Mouse (Mus musculus) embryonic fibroblast, embryonic 13.5 days (primary cell): ENCODE measurements around the gene Ankib1. TPM values are rescaled to one million over a fixed set of nuclear protein-coding genes. Genes with fewer than 3 reads are reported as not detected.

Experiments
- H3K27ac ChIP-seq: 2 replicates; pipeline ENCODE4 v1.5.1; 2012; ENCODE audit warnings: low read length, control low read depth, inconsistent platforms; ENCODE audit not compliant: insufficient read depth
- H3K4me1 ChIP-seq: 2 replicates; pipeline ENCODE4 v1.6.1; 2011; ENCODE audit warnings: low read length; ENCODE audit not compliant: control insufficient read depth, insufficient read depth
- H3K4me3 ChIP-seq: 2 replicates; pipeline ENCODE4 v1.5.1; 2011; ENCODE audit warnings: mild to moderate bottlenecking, control low read depth, low read length; ENCODE audit not compliant: insufficient read depth
- CTCF ChIP-seq: IDR thresholded peaks from 2 replicates; pipeline ENCODE4 v1.5.1; 2011; ENCODE audit warnings: mild to moderate bottlenecking, control low read depth, low read length, moderate library complexity, borderline replicate concordance; ENCODE audit not compliant: insufficient read depth
- POLR2A ChIP-seq: IDR thresholded peaks from 2 replicates; pipeline ENCODE4 v1.6.1; 2011; ENCODE audit warnings: low read depth, mild to moderate bottlenecking, control low read depth, low read length, moderate library complexity
- polyA plus RNA-seq: library from polyadenylated mRNA; stranded (reverse); fragments of >200 nt; gene quantifications from 2 replicates; pipeline ENCODE4 v1.2.4, GENCODE M21; 2011; ENCODE audit warnings: low read depth; ENCODE audit not compliant: missing spikeins, insufficient read length

Gene Ankib1
- polyA plus RNA-seq, 1 experiment = 52.0 TPM

GRCm38 (mm10) chr5:3725491-3725890, 77.2 kb downstream of the Ankib1 start:
- Histone ChIP-seq H3K4me3 (no peak overlapping the region), H3K4me1 (no peaks in the 10 kb centered on the region), H3K27ac (no peak overlapping the region)
- TF ChIP-seq CTCF = no peak
- TF ChIP-seq POLR2A = no peak

GRCm38 (mm10) chr5:3723415-3723814, 79.3 kb downstream of the Ankib1 start:
- no peaks in the 10 kb centered on the region for H3K4me1 ChIP-seq
- no peak overlapping the region for H3K4me3 ChIP-seq
- TF ChIP-seq POLR2A (no peak), CTCF (no peak)
- H3K27ac ChIP-seq = no peak overlapping the region

GRCm38 (mm10) chr5:3722873-3723272, 79.9 kb downstream of the Ankib1 start:
- TF ChIP-seq POLR2A (no peak), CTCF (no peak)
- Histone ChIP-seq H3K4me1 (no peaks in the 10 kb centered on the region), H3K4me3 (no peak overlapping the region), H3K27ac (no peak overlapping the region)

GRCm38 (mm10) chr5:3719371-3719770, 83.4 kb downstream of the Ankib1 start:
- no peak for TF ChIP-seq POLR2A
- no peak for TF ChIP-seq CTCF
- no peak overlapping the region for H3K4me3 ChIP-seq
- H3K27ac ChIP-seq = no peak overlapping the region
- H3K4me1 ChIP-seq = no peaks in the 10 kb centered on the region

GRCm38 (mm10) chr5:3715800-3716199, 86.9 kb downstream of the Ankib1 start:
- no peak for TF ChIP-seq POLR2A
- no peak for TF ChIP-seq CTCF
- Histone ChIP-seq H3K4me1 (no peaks in the 10 kb centered on the region), H3K4me3 (no peak overlapping the region), H3K27ac (no peak overlapping the region)

GRCm38 (mm10) chr5:3702180-3702579, 100.5 kb downstream of the Ankib1 start:
- H3K27ac ChIP-seq = no peak overlapping the region

GRCm38 (mm10) chr5:3700025-3700424, 102.7 kb downstream of the Ankib1 start:
- Histone ChIP-seq H3K27ac (no peak overlapping the region), H3K4me1 (no peaks in the 10 kb centered on the region), H3K4me3 (no peak overlapping the region)
- no peak for TF ChIP-seq POLR2A
- TF ChIP-seq CTCF = no peak

More at GRCm38 (mm10) chr5:3702180-3702579, 100.5 kb downstream of the Ankib1 start:
- no peak for TF ChIP-seq POLR2A
- TF ChIP-seq CTCF = no peak
- H3K4me1 ChIP-seq = no peaks in the 10 kb centered on the region
- H3K4me3 ChIP-seq = no peak overlapping the region

- Histone ChIP-seq H3K4me3 (no peak overlapping the region), H3K4me1 (no peaks in the 10 kb centered on the region), H3K27ac (no peak overlapping the region)
- TF ChIP-seq CTCF (no peak), POLR2A (no peak)
These were observed 106.7 kb downstream of the Ankib1 start for GRCm38 (mm10) chr5:3696031-3696430.

- H3K27ac ChIP-seq = no peak overlapping the region
- H3K4me3 ChIP-seq = no peak overlapping the region
- H3K4me1 ChIP-seq = no peaks in the 10 kb centered on the region
- TF ChIP-seq CTCF (no peak), POLR2A (no peak)
These were observed 107.5 kb downstream of the Ankib1 start for GRCm38 (mm10) chr5:3695191-3695590.

GRCm38 (mm10) chr5:3692956-3693355, 109.8 kb downstream of the Ankib1 start:
- Histone ChIP-seq H3K4me1 (no peaks in the 10 kb centered on the region), H3K27ac (no peak overlapping the region)

GRCm38 (mm10) chr5:3691283-3691682, 111.4 kb downstream of the Ankib1 start:
- H3K27ac ChIP-seq = no peak overlapping the region
- no peaks in the 10 kb centered on the region for H3K4me1 ChIP-seq
- TF ChIP-seq CTCF = no peak
- TF ChIP-seq POLR2A = no peak
- H3K4me3 ChIP-seq = no peak overlapping the region

More at GRCm38 (mm10) chr5:3692956-3693355, 109.8 kb downstream of the Ankib1 start:
- H3K4me3 ChIP-seq = no peak overlapping the region
- TF ChIP-seq POLR2A = no peak
- TF ChIP-seq CTCF = no peak
